Mouse (Mus musculus): Measurements from ENCODE around the gene Plin5.

DNA sequence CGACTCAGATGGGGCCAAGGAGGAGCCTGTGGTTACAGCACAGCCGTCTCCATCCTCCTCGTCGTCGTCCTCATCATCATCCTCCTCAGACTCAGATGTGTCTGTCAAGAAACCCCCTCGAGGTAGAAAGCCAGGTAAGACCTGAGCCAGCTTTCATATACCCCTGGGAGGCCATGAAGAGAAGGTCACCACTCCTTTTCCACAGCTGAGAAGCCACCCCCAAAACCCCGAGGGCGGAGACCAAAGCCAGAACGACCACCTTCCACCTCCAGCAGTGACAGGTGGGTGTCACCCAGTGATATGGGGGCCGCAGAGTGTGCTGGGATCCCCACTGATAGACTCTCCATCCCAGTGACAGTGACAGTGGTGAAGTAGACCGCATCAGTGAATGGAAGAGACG is 20.5 kb downstream of the Plin5 start:
- TF ChIP-seq POLR2A (IDR thresholded peaks at IDR 0.05; ENCODE audit: insufficient read depth, low read depth, low read length) (no peak), CTCF (IDR thresholded peaks at IDR 0.05) (no peak)

Measured in heart, adult 2 months (tissue).